Mouse (Mus musculus) CD8-positive naive resting alpha-beta T cell, adult 2 months (primary cell): ENCODE results near the gene Plppr4.

Experiments used
- DNase-seq, 2 experiments: peaks; one replicate each; pipeline ENCODE4 v3.0.0; 2022; ENCODE audit warnings: low read depth in 2 of 2, low spot score in 2 of 2

Gene Plppr4

GRCm38 (mm10) chr3:117294308-117294925 lies 66.3 kb downstream of the Plppr4 start:
- DNase-seq, result no peak
